Mouse (Mus musculus): ENCODE data around the gene Olfr380.

Olfr380 gene

DNA sequence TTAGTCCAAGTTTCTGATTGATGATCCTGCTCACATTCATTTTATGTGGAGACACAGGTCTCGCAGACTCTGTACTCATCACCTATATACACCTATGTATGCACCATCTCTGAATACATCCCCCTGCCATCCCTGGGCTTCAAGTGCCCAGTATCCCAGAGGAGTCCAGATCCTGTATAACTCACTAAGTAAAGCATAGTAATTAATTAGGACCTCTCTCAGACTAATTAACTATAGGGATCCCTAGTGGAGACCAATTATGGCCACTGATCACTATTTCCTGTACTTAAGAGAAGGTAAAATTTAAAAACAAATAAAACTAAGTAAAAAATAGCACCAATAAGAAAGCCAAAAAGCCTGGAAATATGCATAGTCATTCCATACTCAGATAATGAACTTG lies at the start of gene Olfr380:
TSS of gene Olfr380 (minus strand) at position 101 of the 400 bp plus-strand sequence.
- DNase-seq: no peak

DNA sequence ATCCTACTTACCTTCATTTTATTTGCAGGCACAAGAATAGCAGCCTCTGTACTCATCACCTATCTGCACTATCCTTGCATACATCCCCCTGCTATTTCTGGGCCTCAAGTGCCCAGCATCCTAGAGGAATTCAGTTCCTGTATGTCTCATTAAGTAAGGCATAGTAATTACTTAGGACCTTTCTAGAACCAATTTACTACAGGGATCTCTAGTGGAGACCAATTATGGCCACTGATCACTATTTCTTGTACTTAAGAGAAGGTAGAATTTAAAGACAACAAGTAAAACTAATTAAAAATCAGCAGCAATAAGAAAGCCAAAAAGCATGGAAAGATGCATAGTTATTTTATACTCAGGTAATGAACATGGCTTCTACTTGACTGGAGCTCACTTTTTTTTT lies 34.2 kb upstream of the Olfr380 start, which contains the start of gene Olfr381:
TSS of gene Olfr381 (minus strand) at position 101 of the 400 bp plus-strand sequence.
- no peak for DNase-seq

DNA sequence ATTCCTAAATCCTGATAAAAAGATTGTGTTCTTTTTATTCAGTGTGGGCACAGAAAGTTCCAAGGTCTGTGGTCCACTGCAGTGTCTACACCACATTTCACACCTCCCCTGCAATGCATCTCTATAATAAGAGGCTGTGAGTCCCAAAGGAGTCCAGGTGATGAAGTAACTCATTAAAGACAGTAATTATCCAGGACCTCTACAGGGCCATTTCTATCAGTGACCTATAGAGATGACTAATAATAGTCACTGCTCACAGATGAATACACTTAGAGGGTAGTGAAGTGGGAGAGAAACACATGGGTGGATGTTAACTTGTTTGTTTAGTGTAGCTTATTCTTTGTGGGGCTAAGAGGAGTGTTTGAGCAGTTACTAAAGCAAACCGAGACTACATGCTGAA lies 28.9 kb downstream of the Olfr380 start, which contains the start of gene Olfr378:
TSS of gene Olfr378 (minus strand) at position 101 of the 400 bp plus-strand sequence.
- no peak for DNase-seq
